Comparison of ENCODE assay signal across 10 mouse cellular contexts in genomic region chr4:103402581-103402980, GRCm38 (mm10).
"Had no signal": no experiment of that assay in that cellular context is flagged by ENCODE, and none has a peak within 500 bp of the region (broad histone marks: within the 10 kb centered on the region; RNA-seq: fewer than 3 reads in every experiment).

No protein-coding gene starts in this region.

- DNase-seq: kidney, adult 2 months; kidney, postnatal 10 days; kidney, postnatal 4 days; liver; lung, adult 18-20 months; lung, postnatal 10 days; lung, postnatal 36 days; thymus, adult 2 months; thymus, postnatal 14 days; thymus, postnatal 4 days had no signal
